10 mouse cellular contexts compared by ENCODE assay signal in genomic region chrX:169037401-169037800, GRCm38 (mm10).
DNase-seq lines count a peak whose midpoint lies in the region; ATAC-seq and TF ChIP-seq lines count a peak whose summit lies in the region.
"Had no signal": no experiment of that assay in that cellular context is flagged by ENCODE, and none has a peak within 500 bp of the region (broad histone marks: within the 10 kb centered on the region; RNA-seq: fewer than 3 reads in every experiment).

No protein-coding gene starts in this region.

- TF ChIP-seq CTCF in kidney, adult 2 months (conservative IDR thresholded peaks at IDR 0.05; ENCODE audit: insufficient read depth, insufficient read length, low read depth, low read length): no peak

- no peak overlapping the region for H3K4me2 ChIP-seq in forebrain, embryonic 16.5 days (ENCODE audit: low read length)
- peak overlapping the region; percentile 59 for H3K4me2 ChIP-seq in neural tube, embryonic 13.5 days

- TF ChIP-seq POLR2A in kidney, adult 2 months (IDR thresholded peaks at IDR 0.05; ENCODE audit: low read depth, low read length): no peak

- ATAC-seq in forebrain, embryonic 16.5 days: no peak
- no peak for ATAC-seq in neural tube, embryonic 13.5 days (ENCODE audit: low read depth)
- ATAC-seq: Patski had no signal

- H3K36me3 ChIP-seq in forebrain, embryonic 10.5 days (replicated peaks): no peaks in the 10 kb centered on the region
- no peaks in the 10 kb centered on the region for H3K36me3 ChIP-seq in forebrain, embryonic 16.5 days (ENCODE audit: control insufficient read depth, insufficient read depth)
- H3K36me3 ChIP-seq in kidney, adult 2 months (ENCODE audit: control insufficient read depth, insufficient read depth, low read length): no peaks in the 10 kb centered on the region
- no peaks in the 10 kb centered on the region for H3K36me3 ChIP-seq in neural tube, embryonic 13.5 days

- WGBS in forebrain, embryonic 10.5 days: 68% methylated on average over 4 of the region's 4 CpGs
- 69% methylated on average over 4 of the region's 4 CpGs for WGBS in forebrain, embryonic 16.5 days
- WGBS in kidney, adult 2 months: 15% methylated on average over 4 of the region's 4 CpGs
- 54% methylated on average over 4 of the region's 4 CpGs for WGBS in neural tube, embryonic 13.5 days

- no peak overlapping the region for H3K9ac ChIP-seq in forebrain, embryonic 16.5 days (replicated peaks; ENCODE audit: low read depth, low read length)
- no peak overlapping the region for H3K9ac ChIP-seq in neural tube, embryonic 13.5 days

- no peak for DNase-seq in forebrain, embryonic 10.5 days (ENCODE audit: extremely low spot score, low spot score)
- peak; percentile 29 for DNase-seq in kidney, adult 2 months
- DNase-seq in kidney, postnatal 10 days: no peak
- DNase-seq in neural tube, embryonic 10.5 days (ENCODE audit: extremely low spot score, low spot score): no peak
- no peak for DNase-seq in MN1 (ENCODE audit: low spot score)
- DNase-seq in layer of hippocampus, adult 18-20 months (ENCODE audit: low spot score in 2 of 2): no peak
- DNase-seq: embryo, embryonic 11 days had no signal

- peak overlapping the region; percentile 51; the same call in 1 of the 2 replicates for H3K4me3 ChIP-seq in forebrain, embryonic 10.5 days
- no peak overlapping the region for H3K4me3 ChIP-seq in forebrain, embryonic 16.5 days (replicated peaks; ENCODE audit: low read length)
- H3K4me3 ChIP-seq in kidney, adult 2 months (ENCODE audit: insufficient read depth, low read depth, low read length): peak overlapping the region; percentile 68
- H3K4me3 ChIP-seq in neural tube, embryonic 13.5 days: no peak overlapping the region; the same call in 1 of the 2 replicates

- peaks cover 88% of the 10 kb centered on the region for H3K27me3 ChIP-seq in forebrain, embryonic 10.5 days (ENCODE audit: poor library complexity, severe bottlenecking)
- H3K27me3 ChIP-seq in forebrain, embryonic 16.5 days (replicated peaks; ENCODE audit: control insufficient read depth, insufficient read depth, low read length): no peaks in the 10 kb centered on the region
- no peaks in the 10 kb centered on the region for H3K27me3 ChIP-seq in kidney, adult 2 months (replicated peaks; ENCODE audit: control insufficient read depth, insufficient read depth, low read length)
- H3K27me3 ChIP-seq in neural tube, embryonic 13.5 days: peaks cover 40% of the 10 kb centered on the region

- H3K9me3 ChIP-seq in forebrain, embryonic 10.5 days: no peaks in the 10 kb centered on the region
- no peaks in the 10 kb centered on the region for H3K9me3 ChIP-seq in forebrain, embryonic 16.5 days (ENCODE audit: control insufficient read depth, low read length)
- no peaks in the 10 kb centered on the region for H3K9me3 ChIP-seq in neural tube, embryonic 13.5 days

- no peaks in the 10 kb centered on the region for H3K4me1 ChIP-seq in forebrain, embryonic 10.5 days
- H3K4me1 ChIP-seq in forebrain, embryonic 16.5 days (replicated peaks; ENCODE audit: control insufficient read depth, insufficient read depth, low read length): peaks cover 4% of the 10 kb centered on the region; the same call in 1 of the 2 replicates
- H3K4me1 ChIP-seq in kidney, adult 2 months (ENCODE audit: control insufficient read depth, insufficient read depth, low read length): no peaks in the 10 kb centered on the region; the same call in 1 of the 2 replicates
- no peaks in the 10 kb centered on the region for H3K4me1 ChIP-seq in neural tube, embryonic 13.5 days (replicated peaks)

- no peak overlapping the region for H3K27ac ChIP-seq in forebrain, embryonic 10.5 days
- H3K27ac ChIP-seq in forebrain, embryonic 16.5 days (ENCODE audit: low read length): no peak overlapping the region
- H3K27ac ChIP-seq in kidney, adult 2 months (ENCODE audit: insufficient read depth, low read depth, low read length): peak overlapping the region; percentile 66
- H3K27ac ChIP-seq in neural tube, embryonic 13.5 days (replicated peaks): no peak overlapping the region

Comparison
In these comparisons a context has a peak if more than half of its experiments do, and no peak if none do; other contexts are left out.
1. H3K4me3 ChIP-seq: peak in forebrain, embryonic 10.5 days (single experiment) and kidney, adult 2 months (single experiment); none in forebrain, embryonic 16.5 days (single experiment) and neural tube, embryonic 13.5 days (single experiment).